Mouse (Mus musculus) ES-Bruce4 (cell line): ENCODE data around the gene Cd300ld2. TPM values are rescaled to one million over a fixed set of nuclear protein-coding genes. Genes with fewer than 3 reads are reported as not detected.
"Not testable (repeated sequence)": the region's sequence is repeated elsewhere in the genome, so short reads cannot be mapped to it uniquely, and the experiment has no call there.

Experiments
- H3K27ac ChIP-seq: 2 replicates; pipeline ENCODE4 v1.5.1; 2012; ENCODE audit warnings: low read length, inconsistent platforms; ENCODE audit not compliant: insufficient read depth
- H3K27me3 ChIP-seq: 2 replicates; pipeline ENCODE4 v1.6.1; 2012; ENCODE audit warnings: mild to moderate bottlenecking, low read length, inconsistent platforms; ENCODE audit not compliant: control insufficient read depth, poor library complexity, insufficient read depth, severe bottlenecking
- H3K36me3 ChIP-seq: 2 replicates; pipeline ENCODE4 v1.6.1; 2012; ENCODE audit warnings: inconsistent platforms, mild to moderate bottlenecking, low read length, moderate library complexity; ENCODE audit not compliant: control insufficient read depth, poor library complexity, insufficient read depth, severe bottlenecking
- H3K4me1 ChIP-seq: one replicate; pipeline ENCODE4 v1.8.1; 2011; ENCODE audit warnings: low read length; ENCODE audit not compliant: control insufficient read depth, insufficient read depth
- H3K4me3 ChIP-seq: 2 replicates; pipeline ENCODE4 v1.5.1; 2011; ENCODE audit warnings: low read depth, mild to moderate bottlenecking, low read length
- H3K9ac ChIP-seq: 2 replicates; pipeline ENCODE4 v1.6.1; 2012; ENCODE audit warnings: low read depth, mild to moderate bottlenecking, inconsistent platforms; ENCODE audit not compliant: poor library complexity, severe bottlenecking
- H3K9me3 ChIP-seq: replicated peaks from 2 replicates; pipeline ENCODE4 v1.6.1; 2012; ENCODE audit warnings: mild to moderate bottlenecking, low read length, inconsistent platforms; ENCODE audit not compliant: control insufficient read depth, poor library complexity, insufficient read depth, severe bottlenecking
- CTCF ChIP-seq: IDR thresholded peaks from one replicate; pipeline ENCODE4 v1.8.1; 2011; ENCODE audit warnings: low read depth, low read length
- EP300 ChIP-seq: IDR thresholded peaks from 2 replicates; pipeline ENCODE4 v1.6.1; 2011; ENCODE audit warnings: low read depth, low read length; ENCODE audit not compliant: insufficient read depth
- POLR2A ChIP-seq: IDR thresholded peaks from one replicate; pipeline ENCODE4 v1.8.1; 2011; ENCODE audit warnings: low read length; ENCODE audit not compliant: insufficient read depth
- polyA plus RNA-seq: library from polyadenylated mRNA; stranded (reverse); fragments of >200 nt; gene quantifications from 2 replicates; pipeline ENCODE4 v1.2.4, GENCODE M21; 2011; ENCODE audit warnings: low read depth; ENCODE audit not compliant: missing spikeins, insufficient read depth, insufficient read length

Gene Cd300ld2
- polyA plus RNA-seq, 1 experiment, result not detected

DNA sequence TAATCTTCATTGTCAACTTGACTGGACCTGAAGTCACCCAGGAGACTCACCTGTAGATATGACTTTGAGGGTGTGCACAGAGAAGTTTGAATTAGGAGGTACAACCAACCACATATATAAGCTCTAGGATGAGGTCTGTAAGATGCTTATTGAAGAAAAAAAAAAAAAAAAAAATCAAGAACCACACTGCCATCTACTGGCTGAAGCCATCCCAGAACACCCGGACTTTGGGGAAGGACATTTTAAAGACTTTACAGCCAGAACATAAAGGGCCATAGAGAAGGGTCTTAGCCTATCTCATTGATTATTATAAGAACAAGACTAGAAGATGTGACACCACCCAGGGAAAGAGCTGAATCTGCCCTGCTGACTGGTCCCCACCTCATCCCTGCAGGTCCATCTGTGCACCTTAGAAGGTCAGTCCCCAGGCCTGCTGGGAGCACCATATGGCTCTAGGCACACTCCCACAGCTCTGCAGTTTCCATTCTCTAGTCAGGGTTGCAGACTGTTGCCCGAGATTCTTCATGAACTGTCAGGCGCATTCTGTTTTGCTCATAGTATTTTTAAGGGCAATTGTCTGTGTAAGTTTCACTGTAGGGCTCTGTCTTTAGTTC lies 33.4 kb upstream of the Cd300ld2 start:
- no peak overlapping the region for H3K9ac ChIP-seq
- no peaks in the 10 kb centered on the region for H3K9me3 ChIP-seq
- TF ChIP-seq POLR2A (no peak), CTCF (no peak), EP300 (no peak)
- H3K4me3 ChIP-seq, result no peak overlapping the region
- no peaks in the 10 kb centered on the region for H3K36me3 ChIP-seq
- H3K4me1 ChIP-seq, result no peaks in the 10 kb centered on the region
- H3K27ac ChIP-seq, result no peak overlapping the region
- no peaks in the 10 kb centered on the region for H3K27me3 ChIP-seq

DNA sequence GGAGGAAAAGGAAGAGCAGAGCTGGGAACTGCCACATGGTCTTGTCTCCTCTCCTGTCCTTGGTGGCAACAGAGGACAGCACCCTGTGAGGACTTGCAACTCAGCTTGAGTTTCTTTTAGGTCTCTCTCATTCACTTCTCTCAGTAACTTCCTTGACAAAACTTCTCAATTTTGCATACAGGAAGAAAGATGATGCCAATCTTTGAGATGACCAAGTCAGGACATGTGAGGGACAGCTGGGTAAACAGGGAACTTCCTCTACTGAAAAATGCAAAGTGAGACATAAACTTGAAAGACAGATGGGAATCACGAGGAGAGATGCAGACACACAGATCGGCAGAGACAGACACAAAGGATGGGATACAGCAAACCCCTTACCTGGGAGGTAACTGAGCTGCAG lies 32.3 kb upstream of the Cd300ld2 start, which contains the start of gene Cd300ld3:
Gene Cd300ld3, minus strand, starts transcription at position 151 of the 400 bp plus-strand sequence.
- no peaks in the 10 kb centered on the region for H3K27me3 ChIP-seq
- H3K9me3 ChIP-seq, result no peaks in the 10 kb centered on the region
- no peaks in the 10 kb centered on the region for H3K4me1 ChIP-seq
- TF ChIP-seq POLR2A, result no peak
- no peak for TF ChIP-seq CTCF
- no peak for TF ChIP-seq EP300
- H3K4me3 ChIP-seq, result no peak within 1 kb of the TSS
- no peak within 1 kb of the TSS for H3K9ac ChIP-seq
- no peak within 1 kb of the TSS for H3K27ac ChIP-seq
- no peaks in the 10 kb centered on the region for H3K36me3 ChIP-seq

DNA sequence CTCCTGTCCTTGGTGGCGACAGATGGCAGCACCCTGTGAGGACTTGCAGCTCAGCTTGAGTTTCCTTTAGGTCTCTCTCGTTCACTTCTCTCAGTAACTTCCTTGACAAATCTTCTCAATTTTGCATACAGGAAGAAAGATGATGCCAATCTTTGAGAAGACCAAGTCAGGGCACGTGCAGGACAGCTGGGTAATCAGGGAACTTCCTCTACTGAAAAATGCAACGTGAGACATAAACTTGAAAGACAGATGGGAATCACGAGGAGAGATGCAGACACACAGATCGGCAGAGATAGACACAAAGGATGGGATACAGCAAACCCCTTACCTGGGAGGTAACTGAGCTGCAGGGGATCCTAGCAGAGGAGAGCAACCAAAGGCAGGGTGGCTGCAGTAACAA lies 21.7 kb upstream of the Cd300ld2 start, which contains the start of gene Cd300ld5:
Gene Cd300ld5, minus strand, starts transcription at position 101 of the 400 bp plus-strand sequence.
- not testable (repeated sequence) for H3K27ac ChIP-seq, H3K4me1 ChIP-seq, H3K9ac ChIP-seq, H3K36me3 ChIP-seq, H3K27me3 ChIP-seq, H3K9me3 ChIP-seq, H3K4me3 ChIP-seq

DNA sequence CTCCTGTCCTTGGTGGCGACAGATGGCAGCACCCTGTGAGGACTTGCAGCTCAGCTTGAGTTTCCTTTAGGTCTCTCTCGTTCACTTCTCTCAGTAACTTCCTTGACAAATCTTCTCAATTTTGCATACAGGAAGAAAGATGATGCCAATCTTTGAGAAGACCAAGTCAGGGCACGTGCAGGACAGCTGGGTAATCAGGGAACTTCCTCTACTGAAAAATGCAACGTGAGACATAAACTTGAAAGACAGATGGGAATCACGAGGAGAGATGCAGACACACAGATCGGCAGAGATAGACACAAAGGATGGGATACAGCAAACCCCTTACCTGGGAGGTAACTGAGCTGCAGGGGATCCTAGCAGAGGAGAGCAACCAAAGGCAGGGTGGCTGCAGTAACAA lies 10.9 kb upstream of the Cd300ld2 start, which contains the start of gene Cd300ld4:
Gene Cd300ld4, minus strand, starts transcription at position 101 of the 400 bp plus-strand sequence.
- H3K4me3 ChIP-seq, H3K9me3 ChIP-seq, H3K9ac ChIP-seq, H3K27me3 ChIP-seq, H3K4me1 ChIP-seq, H3K27ac ChIP-seq, H3K36me3 ChIP-seq: not testable (repeated sequence)

DNA sequence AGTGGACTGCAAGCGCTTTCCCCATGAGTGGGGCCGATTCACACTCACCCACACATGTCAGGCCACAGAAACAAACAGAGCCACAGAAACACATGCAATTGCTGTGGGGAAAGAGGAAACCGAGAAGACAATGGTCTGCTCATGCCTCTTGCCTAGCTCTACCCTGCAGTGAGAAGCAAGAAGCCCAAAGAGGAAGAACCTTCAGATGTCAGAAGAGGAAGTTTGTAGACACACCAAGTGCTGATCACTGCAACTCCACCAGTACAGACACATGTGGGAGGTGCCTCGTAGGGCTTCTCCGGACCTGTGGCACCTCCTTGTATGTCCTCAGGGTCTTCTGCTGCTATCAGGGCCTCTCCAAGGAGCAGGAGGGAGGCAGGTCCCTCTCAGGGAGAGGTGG lies 11.9 kb downstream of the Cd300ld2 start:
- Histone ChIP-seq H3K4me3 (no peak overlapping the region), H3K9ac (no peak overlapping the region), H3K36me3 (no peaks in the 10 kb centered on the region), H3K27me3 (no peaks in the 10 kb centered on the region), H3K4me1 (no peaks in the 10 kb centered on the region), H3K9me3 (no peaks in the 10 kb centered on the region), H3K27ac (no peak overlapping the region)
- TF ChIP-seq POLR2A, result no peak
- no peak for TF ChIP-seq EP300
- no peak for TF ChIP-seq CTCF

DNA sequence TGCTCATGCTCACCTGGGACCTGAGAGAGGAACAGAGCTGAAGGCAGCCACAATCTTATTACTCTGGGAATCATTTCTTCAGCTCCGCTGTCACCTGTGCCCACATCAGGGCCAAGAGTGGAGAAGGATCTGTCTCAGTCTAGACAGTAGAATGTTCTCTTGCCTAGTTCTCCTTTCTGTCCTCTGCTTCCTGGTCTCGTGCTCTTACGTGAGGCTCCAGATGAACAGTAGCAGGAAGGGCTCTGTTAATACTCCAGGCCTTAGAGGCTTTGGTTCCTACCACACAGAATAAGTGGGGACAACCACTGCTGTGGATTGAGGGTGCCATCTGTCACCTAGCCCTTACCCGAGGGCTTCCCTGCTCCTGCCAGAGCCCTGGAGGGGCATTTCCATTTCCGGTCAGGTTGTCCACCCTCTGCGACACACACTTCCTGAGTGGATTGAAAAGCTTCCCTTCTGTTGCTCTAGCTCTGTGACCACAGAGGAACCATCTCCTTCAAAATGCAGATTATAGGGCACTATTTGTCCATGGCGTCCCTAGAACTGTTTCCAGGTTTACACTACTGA lies 14.4 kb downstream of the Cd300ld2 start, which contains the start of gene Cd300c2:
Gene Cd300c2, minus strand, starts transcription at position 407 of the 567 bp plus-strand sequence.
- Histone ChIP-seq H3K4me3 (no peak within 1 kb of the TSS), H3K27ac (no peak within 1 kb of the TSS), H3K36me3 (no peaks in the 10 kb centered on the region), H3K9me3 (no peaks in the 10 kb centered on the region), H3K4me1 (no peaks in the 10 kb centered on the region), H3K27me3 (no peaks in the 10 kb centered on the region), H3K9ac (no peak within 1 kb of the TSS)
- TF ChIP-seq POLR2A, result no peak
- TF ChIP-seq EP300, result no peak
- no peak for TF ChIP-seq CTCF
